32 mouse cellular contexts compared by ENCODE assay signal in the genomic region with DNA sequence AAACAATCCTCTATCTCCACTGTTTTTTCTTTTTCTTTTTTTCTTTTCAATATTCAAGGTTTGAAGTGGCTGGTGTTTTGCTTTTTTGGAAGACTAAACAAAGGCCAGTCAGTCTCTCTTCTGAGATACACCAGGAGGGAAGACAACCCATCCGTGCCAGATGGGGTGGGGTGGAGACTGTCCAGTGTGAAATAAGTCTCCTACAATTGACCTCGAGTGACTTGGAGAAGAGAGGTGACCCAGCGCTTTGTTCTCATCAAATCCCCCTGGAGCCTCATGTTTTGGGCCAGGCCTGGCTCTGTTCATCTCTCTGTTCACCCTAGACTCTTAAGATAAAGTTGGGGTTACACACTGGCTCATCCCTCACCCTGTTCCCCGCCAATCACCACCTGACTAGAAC.
"Had no signal": no experiment of that assay in that cellular context is flagged by ENCODE, and none has a peak within 500 bp of the region (broad histone marks: within the 10 kb centered on the region; RNA-seq: fewer than 3 reads in every experiment).

No protein-coding gene starts in this region.

- ATAC-seq: liver, embryonic 12.5 days; liver, postnatal 0 days; lung, postnatal 0 days; midbrain, embryonic 13.5 days; midbrain, embryonic 15.5 days; midbrain, embryonic 16.5 days had no signal

- H3K4me2 ChIP-seq: limb, embryonic 12.5 days; limb, embryonic 13.5 days; limb, embryonic 15.5 days; liver, embryonic 11.5 days; liver, embryonic 12.5 days; liver, embryonic 13.5 days; liver, embryonic 15.5 days; lung, embryonic 14.5 days; lung, embryonic 15.5 days; midbrain, embryonic 11.5 days; midbrain, embryonic 12.5 days; midbrain, embryonic 13.5 days; midbrain, embryonic 15.5 days had no signal

- H3K27ac ChIP-seq: left cerebral cortex, adult 2 months; limb, embryonic 10.5 days; limb, embryonic 12.5 days; limb, embryonic 13.5 days; limb, embryonic 15.5 days; liver, embryonic 12.5 days; liver, embryonic 13.5 days; liver, embryonic 14.5 days; liver, embryonic 15.5 days; lung, embryonic 15.5 days; macrophage; midbrain, embryonic 10.5 days; midbrain, embryonic 12.5 days; midbrain, embryonic 13.5 days; midbrain, embryonic 15.5 days had no signal

- H3K9me3 ChIP-seq: limb, embryonic 10.5 days; limb, embryonic 12.5 days; limb, embryonic 13.5 days; limb, embryonic 15.5 days; liver, embryonic 12.5 days; liver, embryonic 13.5 days; liver, embryonic 15.5 days; lung, embryonic 15.5 days; megakaryocyte, embryonic 14.5 days; midbrain, embryonic 10.5 days; midbrain, embryonic 12.5 days; midbrain, embryonic 13.5 days; midbrain, embryonic 15.5 days had no signal

- H3K4me3 ChIP-seq: left cerebral cortex, adult 2 months; limb, embryonic 10.5 days; limb, embryonic 12.5 days; limb, embryonic 13.5 days; limb, embryonic 15.5 days; liver, embryonic 12.5 days; liver, embryonic 13.5 days; liver, embryonic 15.5 days; lung, embryonic 15.5 days; megakaryocyte, embryonic 14.5 days; midbrain, embryonic 10.5 days; midbrain, embryonic 12.5 days; midbrain, embryonic 13.5 days; midbrain, embryonic 15.5 days; myocyte had no signal

- H3K4me1 ChIP-seq: liver, embryonic 12.5 days; liver, embryonic 13.5 days; liver, embryonic 15.5 days; lung, embryonic 15.5 days; megakaryocyte, embryonic 14.5 days; midbrain, embryonic 12.5 days; midbrain, embryonic 15.5 days had no signal

- H3K36me3 ChIP-seq: limb, embryonic 10.5 days; limb, embryonic 12.5 days; limb, embryonic 13.5 days; limb, embryonic 15.5 days; liver, embryonic 12.5 days; liver, embryonic 13.5 days; liver, embryonic 15.5 days; lung, embryonic 15.5 days; midbrain, embryonic 10.5 days; midbrain, embryonic 12.5 days; midbrain, embryonic 13.5 days; midbrain, embryonic 15.5 days had no signal

- H3K27me3 ChIP-seq: liver, embryonic 12.5 days; liver, embryonic 15.5 days; lung, embryonic 15.5 days had no signal

- H3K9ac ChIP-seq: limb, embryonic 12.5 days; limb, embryonic 13.5 days; limb, embryonic 15.5 days; liver, embryonic 12.5 days; liver, embryonic 13.5 days; liver, embryonic 14.5 days; liver, embryonic 15.5 days; liver, postnatal 0 days; lung, embryonic 14.5 days; lung, embryonic 15.5 days; midbrain, embryonic 12.5 days; midbrain, embryonic 13.5 days; midbrain, embryonic 15.5 days had no signal

- DNase-seq: left cerebral cortex, postnatal 4 days; liver; liver, embryonic 13.5 days; liver, postnatal 0 days; lung, adult 18-20 months; lung, adult 2 months; lung, embryonic 14.5 days; lung, postnatal 10 days; lung, postnatal 14 days; lung, postnatal 36 days; lung, postnatal 4 days; midbrain, embryonic 14.5 days had no signal
